Mouse (Mus musculus) embryonic stem cell, embryonic (primary cell): Measurements from ENCODE around the gene Disp2.

Experiments
- CTCF ChIA-PET, 4 experiments: fragments of 300-600 bp in 2 of 4; fragments of 350-600 bp in 2 of 4; sonication (Branson Sonifier 250); formaldehyde crosslinking; loops; one replicate each; lab custom pipeline; 2022; ENCODE audit warnings: inconsistent platforms in 2 of 4; lab: Charles Lee
- POLR2A ChIA-PET, 4 experiments: fragments of 300-600 bp in 2 of 4; fragments of 350-600 bp in 2 of 4; sonication (Branson Sonifier 250); formaldehyde crosslinking; loops; one replicate each; lab custom pipeline; 2022; ENCODE audit warnings: antibody characterized with exemption in 4 of 4, inconsistent platforms in 1 of 4; lab: Charles Lee

Disp2 gene

DNA sequence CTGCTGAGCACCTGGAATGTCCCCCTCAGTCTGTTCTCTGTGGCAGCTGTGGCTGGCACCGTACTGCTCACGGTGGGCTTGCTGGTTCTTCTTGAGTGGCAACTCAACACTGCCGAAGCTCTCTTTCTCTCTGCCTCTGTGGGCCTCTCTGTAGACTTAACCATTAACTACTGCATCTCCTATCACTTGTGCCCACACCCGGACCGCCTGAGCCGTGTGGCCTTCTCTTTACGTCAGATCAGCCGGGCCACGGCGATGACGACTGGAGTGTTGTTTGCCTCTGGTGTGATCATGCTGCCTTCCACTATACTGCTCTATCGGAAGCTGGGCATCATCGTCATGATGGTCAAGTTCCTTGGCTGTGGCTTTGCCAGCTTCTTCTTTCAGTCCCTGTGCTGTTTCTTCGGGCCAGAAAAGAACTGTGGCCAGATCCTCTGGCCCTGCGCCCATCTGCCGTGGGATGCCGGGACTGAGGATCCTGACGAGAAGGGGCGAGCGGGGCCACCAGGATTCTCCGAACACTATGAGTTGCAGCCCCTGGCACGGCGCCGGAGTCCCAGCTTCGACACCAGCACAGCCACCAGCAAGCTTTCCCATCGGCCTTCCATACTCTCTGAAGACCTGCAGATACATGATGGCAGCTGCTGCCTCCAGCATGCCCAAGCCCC lies 12.2 kb downstream of the Disp2 start:
- CTCF ChIA-PET: interaction anchor here in 3 of 4 experiments (0.7 to 2.7 kb wide), 12 partner anchors 12 to 398 kb away, joined by 3 to 13 read pairs (median 4); partner anchors contain the start of genes Ankrd63 (in 1 of the 3), Disp2 (in 1 of the 3), Ivd (in 1 of the 3) and Knstrn (in 1 of the 3)

DNA sequence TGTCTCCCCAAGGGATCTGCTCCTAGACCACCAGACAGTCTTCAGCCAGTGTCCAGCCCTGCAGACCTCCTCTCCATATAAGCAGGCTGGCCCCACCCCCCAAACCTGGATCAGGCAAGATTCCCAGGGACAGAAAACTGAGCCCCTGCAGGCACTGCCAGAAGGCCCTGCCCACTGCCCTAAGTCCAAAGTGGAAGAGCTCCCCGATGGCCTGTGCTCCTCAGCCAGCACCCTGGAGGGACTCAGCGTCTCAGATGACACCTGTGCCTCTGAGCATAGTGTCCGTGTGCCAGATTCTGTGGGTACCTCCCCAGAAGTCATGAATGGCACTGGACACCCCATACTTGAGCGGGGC lies 12.7 kb downstream of the Disp2 start:
- ChIA-PET CTCF (interaction anchor here in 3 of 4 experiments (1.0 to 2.7 kb wide), 4 partner anchors 13 to 88 kb away, joined by 4 to 13 read pairs (median 8); partner anchors contain the start of genes Ankrd63 (in 1 of the 3) and Disp2 (in 1 of the 3)), POLR2A (interaction anchor here in 1 of 4 experiments (0.6 to 2.3 kb wide), 4 partner anchors 12 to 109 kb away, joined by 3 to 9 read pairs (median 3); partner anchors contain the start of gene Knstrn)

More for the DNA sequence above, 12.2 kb downstream of the Disp2 start:
- POLR2A ChIA-PET: interaction anchor here in 3 of 4 experiments (0.6 to 2.3 kb wide), 10 partner anchors 15 to 281 kb away, joined by 3 to 9 read pairs (median 3); partner anchors contain the start of gene Knstrn (in 2 of the 3)

DNA sequence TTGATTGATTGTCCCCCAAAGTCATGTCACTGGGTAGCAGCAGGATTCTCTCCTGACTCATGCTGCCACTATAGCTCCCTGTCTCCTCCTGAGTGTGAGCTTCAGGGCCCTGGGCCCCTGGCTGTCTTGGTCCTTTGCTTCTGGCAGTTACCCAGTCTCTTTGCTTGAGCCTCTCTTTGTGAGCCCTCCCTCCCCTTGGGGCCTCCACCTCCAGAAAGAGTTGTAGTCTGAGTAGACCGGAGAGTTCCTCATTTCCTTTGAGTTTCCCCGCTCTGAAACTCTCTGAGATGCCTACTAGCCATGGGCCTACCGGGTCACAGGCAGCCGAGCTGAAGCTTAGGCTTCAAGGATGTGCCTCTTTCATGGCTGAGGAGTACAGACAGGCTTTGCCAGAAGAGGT lies 14.1 kb downstream of the Disp2 start:
- ChIA-PET POLR2A (no interaction called here), CTCF (interaction anchor here in 3 of 4 experiments (0.6 to 1.2 kb wide), 3 partner anchors 26 to 307 kb away, joined by 3 read pairs; no protein-coding TSS in a partner anchor)

DNA sequence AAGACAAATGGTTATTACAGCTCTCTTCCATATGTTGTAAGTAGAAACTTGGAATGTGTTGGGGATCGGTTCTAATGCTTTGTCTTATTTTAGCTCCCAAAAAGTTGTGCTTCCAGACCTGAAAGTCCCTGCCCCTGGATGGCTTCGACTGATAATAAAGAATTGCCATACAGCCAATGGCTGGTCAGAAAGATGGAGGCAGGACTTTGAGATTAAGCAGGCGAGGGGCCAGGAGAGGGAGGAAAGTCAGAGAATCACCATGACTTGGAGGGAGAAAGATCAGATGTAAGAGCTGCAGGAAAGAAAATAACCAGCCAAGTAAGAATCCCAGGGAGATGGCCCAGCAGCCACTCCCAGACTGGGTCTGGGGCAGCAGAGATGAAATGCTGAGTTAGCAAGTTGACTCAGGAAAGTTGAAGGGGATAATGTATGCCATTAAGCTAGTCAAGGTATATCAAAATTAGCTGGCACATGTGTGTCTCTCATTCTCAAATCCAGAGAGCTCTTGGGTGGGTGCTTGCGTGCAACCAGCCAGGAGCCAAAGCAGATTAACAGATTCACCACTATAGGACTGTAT lies 23.1 kb downstream of the Disp2 start:
- ChIA-PET CTCF (no interaction called here), POLR2A (interaction anchor here in 2 of 4 experiments (0.8 to 1.0 kb wide), 2 partner anchors 11 kb away, joined by 3 read pairs; partner anchors contain the start of gene Knstrn (in 2 of the 2))

DNA sequence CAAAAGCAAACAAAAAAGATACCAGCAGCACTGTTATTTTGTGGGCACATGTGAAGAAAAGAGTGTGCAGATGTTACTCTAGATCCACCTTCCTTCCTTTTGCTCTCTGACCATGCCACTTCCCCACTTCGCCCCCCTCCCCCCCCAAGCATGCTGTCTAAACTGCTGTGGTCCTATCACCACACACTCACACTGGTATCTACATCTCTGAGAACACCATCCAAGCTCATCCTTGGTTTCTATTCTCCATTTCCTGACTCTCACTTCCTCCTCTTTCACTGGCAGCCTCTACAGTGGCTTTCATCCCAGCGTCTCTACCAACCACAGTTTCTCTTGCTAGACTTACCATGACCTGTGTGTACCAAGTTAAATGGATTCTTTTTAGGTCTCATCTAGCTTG lies 25.0 kb downstream of the Disp2 start:
- CTCF ChIA-PET: no interaction called here
- POLR2A ChIA-PET: interaction anchor here in 1 of 4 experiments (1.1 to 1.4 kb wide), 4 partner anchors 8 to 57 kb away, joined by 3 to 6 read pairs (median 3); no protein-coding TSS in a partner anchor

DNA sequence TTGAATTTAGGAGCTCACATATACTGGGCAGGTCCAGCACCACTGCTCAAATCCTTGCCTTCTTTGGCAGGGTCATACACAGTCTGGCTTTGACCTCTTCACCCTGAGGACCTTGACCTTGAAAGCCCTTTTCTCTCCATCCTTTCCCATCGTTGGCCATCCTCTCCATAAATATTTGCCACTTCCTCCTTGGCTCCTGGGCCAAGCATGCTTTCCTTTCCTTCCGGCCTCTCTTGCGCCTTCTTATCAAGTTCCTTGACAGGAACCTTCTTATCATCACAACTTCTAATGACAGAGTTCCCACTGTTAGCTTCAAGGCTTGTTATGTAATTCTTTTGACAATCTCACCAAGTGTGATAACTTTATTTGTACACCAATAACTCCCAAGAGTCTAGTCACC lies 25.6 kb downstream of the Disp2 start:
- POLR2A ChIA-PET: interaction anchor here in 1 of 4 experiments (1.1 to 1.4 kb wide), 4 partner anchors 9 to 57 kb away, joined by 3 to 6 read pairs (median 3); no protein-coding TSS in a partner anchor

DNA sequence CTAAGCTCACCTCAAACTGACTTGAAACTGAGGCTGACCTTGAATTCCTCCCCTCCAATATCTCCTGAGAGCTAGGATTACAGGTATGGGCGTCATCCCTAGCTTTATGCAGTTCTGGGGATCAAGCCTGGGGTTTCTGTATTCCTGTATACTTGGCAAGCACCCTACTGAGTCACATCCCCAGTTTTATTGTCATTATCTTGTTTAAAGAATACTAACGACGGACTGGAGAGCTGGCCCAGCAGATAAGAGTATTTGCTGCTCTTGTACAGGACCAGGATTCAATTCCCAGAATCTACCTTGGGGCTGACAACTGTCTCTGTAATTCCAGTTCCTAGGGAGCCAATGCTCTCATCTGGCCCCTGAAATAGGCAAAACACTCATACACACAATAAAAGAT lies 26.2 kb downstream of the Disp2 start:
- POLR2A ChIA-PET: interaction anchor here in 1 of 4 experiments (1.1 to 1.4 kb wide), 3 partner anchors 9 to 18 kb away, joined by 3 to 6 read pairs (median 3); no protein-coding TSS in a partner anchor

More for the DNA sequence above, 25.6 kb downstream of the Disp2 start:
- CTCF ChIA-PET: no interaction called here

DNA sequence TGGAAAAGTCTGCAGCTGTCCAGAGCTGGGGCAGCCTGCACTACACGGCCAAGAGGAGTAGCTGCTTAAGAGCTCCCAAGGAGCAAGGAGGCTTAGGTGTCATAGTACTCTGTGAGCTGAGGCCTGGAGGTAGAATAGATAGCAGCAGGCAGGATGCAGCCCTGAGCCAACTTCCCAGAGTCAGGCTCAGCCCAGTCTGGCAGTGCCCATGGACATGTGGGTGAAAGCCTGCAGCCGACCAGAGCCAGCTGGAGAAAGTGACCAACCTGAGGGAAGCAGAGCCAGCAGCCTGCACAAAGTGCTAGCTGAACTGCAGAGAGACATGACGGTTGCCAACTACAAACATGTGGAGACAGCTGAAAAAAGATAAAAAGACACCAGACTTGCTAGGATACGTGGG lies 27.3 kb downstream of the Disp2 start:
- POLR2A ChIA-PET: interaction anchor here in 2 of 4 experiments (0.6 to 1.2 kb wide), 3 partner anchors 16 to 134 kb away, joined by 3 to 4 read pairs (median 4); no protein-coding TSS in a partner anchor
- CTCF ChIA-PET: interaction anchor here in 3 of 4 experiments (0.5 to 1.3 kb wide), 6 partner anchors 10 to 321 kb away, joined by 3 to 6 read pairs (median 3); partner anchors contain the start of gene Disp2 (in 1 of the 3)

More for the DNA sequence above, 26.2 kb downstream of the Disp2 start:
- CTCF ChIA-PET: interaction anchor here in 1 of 4 experiments (0.6 kb wide), 1 partner anchor 126 kb away, joined by 3 read pairs; no protein-coding TSS in a partner anchor

DNA sequence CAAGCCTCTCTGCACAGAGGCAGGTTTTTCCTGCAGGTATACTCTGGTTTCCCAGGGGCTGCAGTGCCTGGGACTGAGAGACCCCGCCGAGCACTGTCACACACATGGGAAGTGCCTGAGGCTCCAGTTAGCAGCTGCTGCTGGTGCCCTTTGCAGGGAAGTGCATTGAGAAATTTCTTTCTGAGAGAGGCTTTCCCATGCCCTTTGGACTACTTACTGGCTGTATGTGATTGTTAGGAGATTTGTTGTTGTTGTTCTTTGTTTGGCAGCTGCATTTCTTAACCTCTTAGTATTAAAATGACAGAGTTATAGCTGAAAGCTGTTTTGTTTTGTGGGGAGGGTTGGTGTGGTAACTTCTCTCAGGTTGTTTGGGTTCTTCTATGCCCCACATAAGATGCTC lies 31.3 kb downstream of the Disp2 start:
- POLR2A ChIA-PET: no interaction called here
- CTCF ChIA-PET: no interaction called here

DNA sequence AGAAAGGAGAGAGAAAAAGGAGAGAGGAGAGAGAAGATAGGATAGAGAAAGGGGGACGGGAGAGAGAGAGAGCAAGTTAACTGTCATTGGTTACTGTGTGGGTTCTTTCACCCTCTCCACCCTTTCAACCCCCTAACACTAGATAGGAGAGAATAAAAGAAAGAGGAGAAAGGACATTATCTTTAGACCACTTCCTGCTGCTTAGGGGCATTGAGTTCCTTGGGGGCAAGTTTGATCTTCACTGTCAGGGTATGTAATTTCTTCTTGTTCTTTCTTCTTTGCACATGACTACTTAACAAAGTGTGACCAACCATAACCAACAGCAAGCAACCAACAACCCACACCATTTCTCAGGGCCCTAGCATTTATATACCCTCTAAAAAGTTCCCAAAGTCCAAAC lies 33.2 kb downstream of the Disp2 start:
- POLR2A ChIA-PET: no interaction called here
- CTCF ChIA-PET: no interaction called here

DNA sequence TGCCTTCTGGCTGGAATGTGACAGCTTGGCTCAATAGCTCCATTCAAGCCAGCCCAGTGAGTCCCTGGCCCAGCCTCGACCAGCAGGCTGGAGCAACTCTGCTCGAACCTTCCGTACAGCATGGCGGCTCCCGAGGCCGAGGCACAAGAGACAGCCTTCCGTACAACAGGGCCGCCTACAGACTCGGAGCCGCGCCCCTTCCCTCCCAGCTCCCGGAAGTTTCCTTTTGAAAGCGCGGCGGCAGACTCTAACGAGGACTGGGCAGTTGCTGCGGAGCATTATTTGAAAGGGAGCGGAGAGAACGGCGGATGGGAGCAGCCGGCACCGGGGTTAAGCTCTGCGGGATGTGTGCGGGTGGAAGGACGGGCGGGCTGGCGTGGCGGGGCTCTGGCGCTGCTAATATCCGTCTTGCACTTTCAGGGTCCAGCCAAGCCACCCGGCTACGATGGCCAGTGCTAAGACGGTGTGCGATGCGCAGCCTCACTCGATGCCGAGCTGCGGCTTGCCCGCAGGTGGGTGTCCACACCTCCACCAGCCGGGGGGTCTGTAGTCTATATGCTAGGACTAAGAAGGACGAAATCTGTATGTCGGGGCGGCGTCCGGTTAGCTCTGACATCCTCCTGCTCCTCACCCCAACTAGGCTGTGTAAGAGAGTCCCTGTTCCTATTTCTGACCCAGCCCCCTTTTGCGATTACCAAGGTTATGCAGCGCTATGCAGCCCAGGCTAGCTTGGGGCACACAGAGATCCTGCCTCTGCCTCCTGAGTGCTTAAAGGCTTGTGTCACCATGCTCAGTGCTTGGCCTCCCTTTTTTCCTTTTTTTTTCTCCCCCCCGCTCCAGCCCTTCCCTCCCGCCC lies 34.7 kb downstream of the Disp2 start, which contains the start of gene Knstrn:
Gene Knstrn, plus strand, starts transcription at position 23 of the 856 bp plus-strand sequence.
- POLR2A ChIA-PET: interaction anchor here in 3 of 4 experiments (0.5 to 3.4 kb wide), 46 partner anchors 9 to 426 kb away, joined by 3 to 22 read pairs (median 4); partner anchors contain the start of genes Ccdc32 (in 1 of the 3), Disp2 (in 1 of the 3), Eif2ak4 (in 1 of the 3) and Inafm2 (in 1 of the 3)
- CTCF ChIA-PET: interaction anchor here in 3 of 4 experiments (0.5 to 1.4 kb wide), 15 partner anchors 10 to 733 kb away, joined by 3 to 15 read pairs (median 3); partner anchors contain the start of genes Chp1 (in 1 of the 3) and Exd1 (in 1 of the 3)

DNA sequence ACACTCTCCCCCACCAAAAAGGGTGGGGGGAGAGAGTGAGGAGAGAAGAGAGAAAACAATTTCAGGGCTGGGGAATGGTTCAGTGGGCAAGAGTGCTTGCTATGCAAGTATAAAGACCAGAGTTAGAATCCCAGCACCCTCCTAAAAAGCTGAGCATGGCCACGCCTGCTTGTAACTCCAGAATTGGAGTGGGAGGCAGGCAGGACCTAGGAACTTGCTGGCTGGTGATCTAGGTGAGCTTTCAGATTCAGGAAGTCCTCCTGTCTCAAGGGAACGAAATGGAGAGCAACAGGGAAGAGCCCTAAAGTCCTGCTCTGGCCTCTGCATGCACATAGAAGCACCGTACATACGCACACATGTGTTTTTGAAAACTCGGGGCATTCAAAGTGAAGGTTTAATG lies 43.3 kb downstream of the Disp2 start:
- POLR2A ChIA-PET: interaction anchor here in 3 of 4 experiments (1.3 to 2.1 kb wide), 5 partner anchors 9 to 111 kb away, joined by 3 to 11 read pairs (median 6); partner anchors contain the start of gene Knstrn (in 3 of the 3)
- CTCF ChIA-PET: no interaction called here

DNA sequence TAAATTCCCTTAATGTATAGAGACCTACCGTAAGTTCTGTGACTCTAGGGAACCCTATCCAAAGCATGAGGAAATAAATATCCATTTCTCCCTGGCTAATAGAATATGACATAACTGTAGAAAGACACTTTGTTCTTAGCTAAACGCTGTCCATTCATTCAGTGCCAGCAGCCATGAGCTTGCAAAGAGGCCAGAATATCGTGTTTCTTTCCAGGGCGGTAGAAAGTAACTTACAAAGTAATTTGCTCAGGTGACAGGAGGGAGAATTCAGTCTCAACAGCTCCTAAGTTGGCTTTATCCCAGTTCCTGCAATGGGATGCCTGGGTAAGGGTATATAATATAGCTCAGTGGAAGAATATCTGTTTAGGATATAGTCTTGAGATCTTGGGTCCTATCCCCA lies 44.9 kb downstream of the Disp2 start:
- CTCF ChIA-PET: interaction anchor here in 2 of 4 experiments (0.6 to 1.2 kb wide), 2 partner anchors 10 to 31 kb away, joined by 3 to 7 read pairs; partner anchors contain the start of gene Knstrn (in 1 of the 2)
- POLR2A ChIA-PET: interaction anchor here in 2 of 4 experiments (1.4 to 2.1 kb wide), 4 partner anchors 10 to 113 kb away, joined by 3 to 11 read pairs (median 6); partner anchors contain the start of gene Knstrn (in 1 of the 2)

DNA sequence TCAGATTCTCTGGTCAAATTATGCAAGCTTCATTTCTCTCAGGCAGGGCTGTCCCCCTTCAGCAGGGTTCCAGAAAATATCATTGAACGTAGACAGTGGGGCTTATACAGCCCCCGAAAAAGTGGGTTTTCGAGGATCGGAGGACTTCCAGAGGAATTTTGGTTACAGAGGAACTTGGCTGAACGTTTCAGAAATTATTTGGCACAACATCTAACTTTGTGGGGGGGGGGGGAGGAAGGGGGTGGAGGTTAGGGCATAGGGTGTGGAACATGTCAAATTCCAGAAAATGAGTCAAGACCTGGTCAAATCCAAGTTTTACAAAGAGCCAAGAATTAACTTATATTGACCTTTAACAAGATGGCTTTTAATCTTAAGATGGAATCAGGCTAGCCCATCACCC lies 49.6 kb downstream of the Disp2 start:
- ChIA-PET POLR2A (interaction anchor here in 2 of 4 experiments (1.2 to 5.2 kb wide), 5 partner anchors 10 to 17 kb away, joined by 3 to 13 read pairs (median 6); partner anchors contain the start of gene Knstrn (in 2 of the 2)), CTCF (interaction anchor here in 1 of 4 experiments (0.6 kb wide), 1 partner anchor 33 kb away, joined by 10 read pairs; the partner anchor contains the start of gene Ivd)

DNA sequence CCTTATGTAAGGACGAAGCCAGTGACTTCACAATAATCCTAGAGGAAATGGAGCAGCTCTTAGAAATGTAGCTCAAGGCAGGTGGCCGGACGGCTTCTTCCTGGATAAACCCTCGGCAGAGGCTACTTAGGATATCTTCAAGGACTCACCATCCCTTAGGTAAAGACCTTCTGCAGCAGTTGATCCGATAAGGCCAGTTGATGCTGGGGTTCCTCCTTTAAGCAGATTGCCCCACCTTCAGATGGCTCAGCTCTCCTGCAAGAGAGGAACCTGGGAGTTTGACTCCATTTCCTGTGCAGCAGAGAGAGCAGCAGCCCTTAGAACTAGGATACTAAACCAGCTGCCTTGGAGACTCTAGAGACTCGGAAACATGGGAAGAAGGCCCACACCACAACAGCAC lies 54.5 kb downstream of the Disp2 start:
- ChIA-PET CTCF (no interaction called here), POLR2A (interaction anchor here in 2 of 4 experiments (0.9 to 5.2 kb wide), 6 partner anchors 9 to 28 kb away, joined by 3 to 13 read pairs (median 3); partner anchors contain the start of genes Ivd (in 1 of the 2) and Knstrn (in 1 of the 2))

DNA sequence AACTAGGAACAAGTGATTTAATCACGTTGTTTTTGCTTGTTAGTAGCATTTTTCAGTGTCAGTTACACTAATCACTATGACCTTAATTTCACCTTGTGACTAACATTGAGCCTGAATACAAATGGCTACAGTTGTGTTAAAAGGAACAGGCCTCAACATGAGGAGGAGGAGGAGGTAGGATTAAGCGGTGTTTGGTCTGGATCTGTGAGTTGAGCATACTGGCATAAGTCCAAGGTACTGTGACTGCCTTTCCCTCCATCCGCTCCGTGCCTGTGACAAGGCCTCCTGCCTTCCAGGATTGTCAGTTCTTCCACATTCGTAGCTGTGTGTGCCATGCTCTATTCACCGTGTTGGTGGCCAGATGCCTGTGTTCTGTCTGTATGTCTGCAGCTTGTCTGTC lies 55.6 kb downstream of the Disp2 start:
- POLR2A ChIA-PET: interaction anchor here in 2 of 4 experiments (1.1 to 5.7 kb wide), 5 partner anchors 10 to 21 kb away, joined by 3 to 22 read pairs (median 5); partner anchors contain the start of gene Knstrn (in 2 of the 2)
- CTCF ChIA-PET: interaction anchor here in 1 of 4 experiments (0.9 kb wide), 1 partner anchor 27 kb away, joined by 3 read pairs; the partner anchor contains the start of gene Ivd

DNA sequence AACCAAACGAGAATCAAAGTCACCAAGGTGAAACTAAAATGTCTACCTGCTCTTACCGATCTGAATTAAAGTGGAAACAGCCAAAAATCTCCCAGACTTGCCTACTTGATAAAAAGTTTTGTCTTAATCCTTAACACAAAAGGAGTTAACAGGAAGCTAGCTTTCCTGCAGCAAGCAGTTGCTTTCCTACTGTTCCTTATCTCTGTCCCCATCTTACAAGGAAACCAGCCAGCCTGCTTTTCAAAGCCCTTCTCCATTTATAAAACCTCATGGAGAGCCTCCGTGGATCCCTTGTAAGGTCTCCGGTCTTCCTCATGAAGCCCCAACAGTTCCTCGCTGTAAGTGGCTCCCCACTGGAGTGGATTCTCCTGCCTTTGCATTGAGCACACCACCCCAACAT lies 58.8 kb downstream of the Disp2 start:
- POLR2A ChIA-PET: interaction anchor here in 3 of 4 experiments (1.1 to 5.7 kb wide), 11 partner anchors 8 to 30 kb away, joined by 3 to 22 read pairs (median 5); partner anchors contain the start of genes Ivd (in 3 of the 3) and Knstrn (in 2 of the 3)
- CTCF ChIA-PET: no interaction called here
